Mouse (Mus musculus) ES-E14 (cell line): ENCODE data around the gene Pard6b.

Source experiments
- HCFC1 ChIP-seq: IDR thresholded peaks from 2 replicates; pipeline ENCODE4 v1.6.1; 2012; ENCODE audit warnings: low read length, inconsistent platforms, borderline replicate concordance; ENCODE audit not compliant: insufficient read depth
- ZC3H11A ChIP-seq: IDR thresholded peaks from 2 replicates; pipeline ENCODE4 v1.6.1; 2012; ENCODE audit warnings: low read depth, mild to moderate bottlenecking, inconsistent platforms, low read length, borderline replicate concordance

- TF ChIP-seq HCFC1: no peak
- no peak for TF ChIP-seq ZC3H11A
These were observed 26.6 kb downstream of the Pard6b start for GRCm38 (mm10) chr2:168107356-168107755.
